Mouse (Mus musculus) hindbrain, embryonic 16.5 days (tissue): ENCODE data around the gene Fga. TPM values are rescaled to one million over a fixed set of nuclear protein-coding genes. Genes with fewer than 3 reads are reported as not detected.

Experiments used
- ATAC-seq: fragments of 200-750 bp; cut with Nextera tagmentation; 2 replicates; pipeline ENCODE4 v1.8.0; 2017; ENCODE audit warnings: moderate TSS enrichment, moderate library complexity
- H3K27ac ChIP-seq: fragments of 300-500 bp; sonication (generic); 2 replicates; pipeline ENCODE4 v1.5.1; 2014; ENCODE audit warnings: low read depth, mild to moderate bottlenecking, control low read depth, low read length, moderate library complexity
- H3K27me3 ChIP-seq: fragments of 300-500 bp; sonication (generic); replicated peaks from 2 replicates; pipeline ENCODE4 v1.6.1; 2014; ENCODE audit warnings: low read length; ENCODE audit not compliant: control insufficient read depth, insufficient read depth
- H3K36me3 ChIP-seq: fragments of 300-500 bp; sonication (generic); 2 replicates; pipeline ENCODE4 v1.6.1; 2014; ENCODE audit warnings: mild to moderate bottlenecking, low read length, moderate library complexity, mixed read lengths; ENCODE audit not compliant: control insufficient read depth, insufficient read depth
- H3K4me1 ChIP-seq: fragments of 300-500 bp; sonication (generic); 2 replicates; pipeline ENCODE4 v1.6.1; 2014; ENCODE audit warnings: low read depth, low read length; ENCODE audit not compliant: control insufficient read depth, insufficient read depth
- H3K4me2 ChIP-seq: fragments of 300-500 bp; sonication (generic); 2 replicates; pipeline ENCODE4 v1.6.1; 2014; ENCODE audit warnings: mild to moderate bottlenecking, low read length, control low read depth, moderate library complexity
- H3K4me3 ChIP-seq: fragments of 300-500 bp; sonication (generic); 2 replicates; pipeline ENCODE4 v1.5.1; 2014; ENCODE audit warnings: mild to moderate bottlenecking, low read length, control low read depth, moderate library complexity
- H3K9ac ChIP-seq: fragments of 300-500 bp; sonication (generic); 2 replicates; pipeline ENCODE4 v1.6.1; 2014; ENCODE audit warnings: low read depth, mild to moderate bottlenecking, control low read depth, low read length, moderate library complexity
- H3K9me3 ChIP-seq: fragments of 300-500 bp; sonication (generic); 2 replicates; pipeline ENCODE4 v1.6.1; 2014; ENCODE audit warnings: mild to moderate bottlenecking, low read length, moderate library complexity; ENCODE audit not compliant: control insufficient read depth
- WGBS: fragments of 180-500 bp; shearing (Covaris S2); extraction: QIAGEN DNeasy Blood & Tissue Kit; methylation state at CpG from one replicate; pipeline ENCODE4 v1.1.7; 2014; 5-methylcytosine and 5-hydroxymethylcytosine counted together
- polyA plus RNA-seq: library from polyadenylated mRNA; unstranded; fragments of >200 nt; fragmentation: Nextera tagmentation; extraction: Ambion mirVana; gene quantifications from 2 replicates; pipeline ENCODE4 v1.2.1, GENCODE M21; 2015

Gene Fga
- polyA plus RNA-seq, 1 experiment from 2014 or later = not detected

DNA sequence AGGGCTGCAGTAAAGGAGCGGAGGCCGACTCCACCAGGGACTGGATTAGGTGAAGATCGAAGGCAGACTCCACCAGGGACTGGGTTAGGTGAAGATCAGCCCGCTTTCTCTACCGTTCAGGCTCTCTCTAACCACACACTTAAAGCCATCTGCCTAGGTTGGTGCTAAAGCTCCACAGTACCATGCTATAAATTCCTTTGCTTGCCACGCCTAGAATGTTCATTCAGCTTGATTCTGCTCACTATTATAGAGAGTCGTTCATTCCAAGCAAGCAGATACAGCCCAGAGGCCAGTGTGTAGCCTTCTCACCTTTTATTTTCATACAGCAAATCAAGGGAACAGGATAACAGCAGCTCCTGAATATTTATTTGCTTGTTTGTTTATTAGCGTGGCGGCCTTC lies 25.9 kb upstream of the Fga start:
- Histone ChIP-seq H3K27ac (no peak overlapping the region), H3K4me2 (no peak overlapping the region), H3K36me3 (no peaks in the 10 kb centered on the region), H3K4me1 (peaks cover 6% of the 10 kb centered on the region), H3K27me3 (no peaks in the 10 kb centered on the region), H3K4me3 (no peak overlapping the region), H3K9me3 (no peaks in the 10 kb centered on the region), H3K9ac (no peak overlapping the region)
- 87% methylated on average over 9 of the region's 9 CpGs for WGBS
- no peak for ATAC-seq

DNA sequence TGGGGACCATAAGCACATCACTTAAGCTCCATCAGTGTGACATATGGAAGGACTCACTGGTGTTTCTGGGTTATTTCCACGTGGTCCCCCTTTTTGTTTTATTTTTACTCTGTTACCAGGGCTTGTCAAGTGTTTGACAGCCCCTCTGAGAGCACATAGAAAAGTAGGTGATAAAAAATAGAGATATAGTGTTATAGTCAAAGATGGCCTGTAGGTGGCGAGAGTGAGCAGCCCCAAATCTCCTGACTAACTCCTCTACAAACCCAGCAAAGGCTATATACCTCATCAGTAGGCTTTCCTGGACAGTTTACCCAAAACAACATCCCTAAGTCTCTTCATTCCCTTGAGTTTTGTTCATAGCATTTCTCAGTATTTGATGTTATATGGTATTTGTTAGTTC lies 23.7 kb upstream of the Fga start:
- Histone ChIP-seq H3K27me3 (no peaks in the 10 kb centered on the region), H3K4me2 (no peak overlapping the region), H3K4me3 (no peak overlapping the region), H3K9me3 (no peaks in the 10 kb centered on the region), H3K4me1 (no peaks in the 10 kb centered on the region), H3K9ac (no peak overlapping the region), H3K27ac (no peak overlapping the region), H3K36me3 (no peaks in the 10 kb centered on the region)
- ATAC-seq = no peak
- 0% methylated on average over 2 of the region's 2 CpGs for WGBS

DNA sequence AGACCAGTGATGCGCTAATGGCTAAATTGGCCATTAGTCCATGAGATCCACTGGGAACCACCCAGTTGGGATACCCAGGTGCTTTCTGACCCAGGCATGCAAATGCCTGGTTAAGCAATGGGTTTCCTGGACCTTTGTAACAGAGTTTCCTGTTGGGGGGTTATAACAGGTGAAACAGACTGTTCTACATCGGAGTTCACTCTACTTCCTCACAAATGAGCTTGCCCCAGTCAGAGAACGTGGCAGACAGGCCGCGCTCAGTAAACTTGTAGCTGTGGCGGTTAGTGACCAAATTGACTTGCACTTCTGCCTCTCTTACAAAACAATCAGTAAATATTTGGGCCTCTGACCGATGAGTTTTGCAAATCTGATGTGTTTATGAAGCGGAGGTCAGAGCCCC lies 22.8 kb upstream of the Fga start:
- no peak overlapping the region for H3K4me3 ChIP-seq
- 94% methylated on average over 8 of the region's 8 CpGs for whole genome bisulfite sequencing
- H3K9ac ChIP-seq = no peak overlapping the region
- no peaks in the 10 kb centered on the region for H3K36me3 ChIP-seq
- H3K4me1 ChIP-seq = no peaks in the 10 kb centered on the region
- no peaks in the 10 kb centered on the region for H3K9me3 ChIP-seq
- no peaks in the 10 kb centered on the region for H3K27me3 ChIP-seq
- no peak overlapping the region for H3K4me2 ChIP-seq
- no peak for ATAC-seq
- H3K27ac ChIP-seq = no peak overlapping the region

DNA sequence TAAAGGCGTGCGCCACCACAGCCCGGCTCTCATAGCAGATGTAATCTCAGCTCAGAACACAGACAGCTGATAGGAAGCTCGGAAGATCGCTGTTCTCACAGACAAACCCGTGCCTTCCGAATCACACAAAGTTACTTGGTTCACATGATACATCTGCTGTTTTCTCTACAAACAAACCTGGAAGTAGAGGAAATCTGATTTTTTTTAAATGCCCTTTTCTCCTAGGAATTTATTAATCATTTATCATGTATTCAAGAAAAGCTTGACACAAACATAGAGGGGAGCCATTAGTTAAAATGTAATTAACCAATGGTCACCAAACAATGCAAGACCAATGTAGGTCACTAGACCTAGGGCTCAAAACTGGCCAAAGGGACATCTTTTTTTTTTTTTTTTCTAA lies 21.1 kb upstream of the Fga start:
- Histone ChIP-seq H3K36me3 (no peaks in the 10 kb centered on the region), H3K4me2 (no peak overlapping the region), H3K9ac (no peak overlapping the region), H3K9me3 (no peaks in the 10 kb centered on the region), H3K27ac (no peak overlapping the region), H3K4me1 (no peaks in the 10 kb centered on the region), H3K4me3 (no peak overlapping the region), H3K27me3 (no peaks in the 10 kb centered on the region)
- no peak for ATAC-seq
- 95% methylated on average over 7 of the region's 7 CpGs for WGBS

DNA sequence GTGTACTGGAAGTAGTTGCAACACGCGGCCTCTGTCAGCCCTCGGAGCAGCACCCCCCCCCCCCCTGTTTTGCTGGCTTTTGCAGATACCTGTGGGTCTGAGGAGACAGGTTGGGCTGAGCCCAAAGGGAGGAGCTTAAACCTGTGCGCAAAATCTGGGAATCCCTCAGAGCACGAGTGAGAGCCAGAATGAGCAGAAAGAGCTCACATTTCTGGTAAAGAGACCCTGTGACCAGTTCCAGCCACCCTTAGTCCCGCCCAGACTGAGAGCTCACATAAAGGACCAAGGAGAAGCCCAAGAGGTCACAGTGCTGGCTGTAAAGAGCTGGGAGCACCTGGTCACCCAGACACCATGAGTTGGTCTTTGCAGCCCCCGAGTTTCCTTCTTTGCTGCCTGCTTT lies 18.3 kb upstream of the Fga start, which contains the start of gene Fgg:
Gene Fgg, plus strand, starts transcription at position 168 of the 400 bp plus-strand sequence.
- Histone ChIP-seq H3K4me3 (no peak within 1 kb of the TSS), H3K9ac (no peak within 1 kb of the TSS), H3K4me2 (no peak within 1 kb of the TSS), H3K27me3 (no peaks in the 10 kb centered on the region), H3K27ac (no peak within 1 kb of the TSS), H3K9me3 (no peaks in the 10 kb centered on the region), H3K4me1 (no peaks in the 10 kb centered on the region), H3K36me3 (no peaks in the 10 kb centered on the region)
- 57% methylated on average over 7 of the region's 7 CpGs for WGBS
- no peak for ATAC-seq

DNA sequence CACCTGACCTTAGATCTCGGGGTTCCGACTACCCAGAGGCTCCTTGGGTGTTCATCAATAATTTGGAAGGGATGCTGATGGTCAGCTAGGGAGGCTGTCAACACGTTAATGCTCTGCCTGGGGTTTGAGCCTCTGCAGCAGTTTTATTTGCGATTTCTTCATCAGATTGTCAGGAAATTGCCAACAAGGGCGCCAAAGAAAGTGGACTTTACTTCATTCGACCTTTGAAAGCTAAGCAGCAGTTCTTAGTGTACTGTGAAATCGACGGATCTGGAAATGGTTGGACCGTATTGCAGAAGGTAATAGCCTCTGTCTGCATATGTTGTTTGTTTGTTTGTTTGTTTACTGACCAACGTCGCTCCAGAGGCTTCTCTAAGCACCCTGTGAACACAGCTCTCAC lies 15.6 kb upstream of the Fga start:
- ATAC-seq = no peak
- 85% methylated on average over 11 of the region's 11 CpGs for WGBS
- H3K27ac ChIP-seq = no peak overlapping the region

DNA sequence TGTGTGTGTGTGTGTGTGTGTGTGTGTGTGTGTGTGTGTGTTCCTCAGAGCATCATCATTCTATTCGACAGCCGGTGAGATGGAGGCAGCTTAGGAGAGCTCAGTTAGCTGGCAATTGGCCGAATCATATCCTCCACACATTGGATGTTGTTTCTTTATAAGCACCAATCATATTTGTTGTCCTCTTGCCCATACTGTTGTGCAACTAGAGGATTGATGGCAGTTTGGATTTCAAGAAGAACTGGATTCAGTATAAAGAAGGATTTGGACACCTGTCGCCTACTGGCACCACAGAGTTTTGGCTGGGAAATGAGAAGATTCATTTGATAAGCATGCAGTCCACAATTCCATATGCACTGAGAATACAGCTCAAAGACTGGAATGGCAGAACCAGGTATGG lies 14.7 kb upstream of the Fga start:
- H3K4me1 ChIP-seq = no peaks in the 10 kb centered on the region
- H3K27ac ChIP-seq = no peak overlapping the region
- H3K27me3 ChIP-seq = no peaks in the 10 kb centered on the region
- H3K9me3 ChIP-seq = no peaks in the 10 kb centered on the region
- no peak overlapping the region for H3K4me2 ChIP-seq
- no peak overlapping the region for H3K9ac ChIP-seq
- no peak overlapping the region for H3K4me3 ChIP-seq
- whole genome bisulfite sequencing = 83% methylated on average over 4 of the region's 4 CpGs
- no peaks in the 10 kb centered on the region for H3K36me3 ChIP-seq
- no peak for ATAC-seq

More for the DNA sequence above, 15.6 kb upstream of the Fga start:
- no peaks in the 10 kb centered on the region for H3K9me3 ChIP-seq
- no peaks in the 10 kb centered on the region for H3K4me1 ChIP-seq
- H3K36me3 ChIP-seq = no peaks in the 10 kb centered on the region
- H3K4me2 ChIP-seq = no peak overlapping the region
- H3K4me3 ChIP-seq = no peak overlapping the region
- no peak overlapping the region for H3K9ac ChIP-seq
- no peaks in the 10 kb centered on the region for H3K27me3 ChIP-seq

DNA sequence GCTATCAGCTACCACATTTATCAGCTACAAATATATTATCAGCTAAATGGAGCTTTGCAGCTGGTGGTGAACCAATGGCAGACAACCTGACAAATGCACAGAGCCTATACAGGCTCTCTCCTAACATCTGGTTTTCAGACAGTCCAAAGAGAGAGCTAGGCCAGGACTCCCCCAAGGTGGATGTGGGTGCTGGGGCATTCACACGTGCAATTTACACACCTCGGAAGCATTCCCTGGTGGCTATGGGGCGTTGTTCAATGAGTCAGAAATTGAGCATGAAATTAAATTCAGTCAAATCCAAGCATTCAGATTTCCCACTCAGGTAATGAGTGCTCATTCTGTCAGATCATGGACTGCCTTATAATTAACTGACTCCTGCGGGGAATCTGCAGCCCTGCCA lies 14.3 kb upstream of the Fga start:
- Histone ChIP-seq H3K9me3 (no peaks in the 10 kb centered on the region), H3K4me3 (no peak overlapping the region), H3K27ac (no peak overlapping the region), H3K9ac (no peak overlapping the region), H3K27me3 (no peaks in the 10 kb centered on the region), H3K36me3 (no peaks in the 10 kb centered on the region), H3K4me2 (no peak overlapping the region), H3K4me1 (no peaks in the 10 kb centered on the region)
- 32% methylated on average over 4 of the region's 4 CpGs for WGBS
- 0 out of 2 replicates have a peak, but pooled peaks have one; percentile 27 for ATAC-seq

DNA sequence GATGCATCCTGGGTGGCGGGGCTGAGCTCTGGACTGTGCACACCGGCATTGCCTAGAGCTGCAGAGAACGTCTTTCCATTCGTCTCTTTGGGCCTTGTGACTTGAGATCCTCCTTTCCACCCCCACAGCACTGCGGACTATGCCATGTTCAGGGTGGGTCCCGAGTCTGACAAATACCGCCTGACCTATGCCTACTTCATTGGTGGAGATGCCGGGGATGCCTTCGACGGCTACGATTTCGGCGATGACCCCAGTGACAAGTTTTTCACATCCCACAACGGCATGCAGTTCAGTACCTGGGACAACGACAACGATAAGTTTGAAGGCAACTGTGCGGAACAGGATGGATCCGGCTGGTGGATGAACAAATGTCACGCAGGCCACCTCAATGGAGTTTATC lies 13.2 kb upstream of the Fga start:
- WGBS = 93% methylated on average over 19 of the region's 19 CpGs
- H3K4me3 ChIP-seq = no peak overlapping the region
- no peaks in the 10 kb centered on the region for H3K9me3 ChIP-seq
- no peak for ATAC-seq
- H3K27ac ChIP-seq = no peak overlapping the region
- H3K4me2 ChIP-seq = no peak overlapping the region
- no peaks in the 10 kb centered on the region for H3K36me3 ChIP-seq
- H3K27me3 ChIP-seq = no peaks in the 10 kb centered on the region
- H3K4me1 ChIP-seq = no peaks in the 10 kb centered on the region
- no peak overlapping the region for H3K9ac ChIP-seq

DNA sequence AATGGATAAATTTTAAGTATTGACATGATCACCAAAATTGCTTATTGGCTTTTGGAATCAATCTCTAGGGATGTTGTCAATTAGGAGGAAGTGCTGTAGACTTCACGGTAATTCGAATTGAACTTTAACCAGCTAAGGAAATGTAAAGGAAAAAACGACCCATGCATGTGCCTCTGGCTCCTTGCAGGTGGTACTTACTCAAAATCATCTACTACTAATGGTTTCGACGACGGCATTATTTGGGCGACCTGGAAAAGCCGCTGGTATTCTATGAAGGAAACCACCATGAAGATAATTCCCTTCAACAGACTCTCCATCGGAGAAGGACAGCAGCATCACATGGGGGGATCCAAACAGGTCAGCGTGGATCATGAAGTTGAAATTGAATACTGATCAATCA lies 11.9 kb upstream of the Fga start:
- Histone ChIP-seq H3K4me2 (no peak overlapping the region), H3K27me3 (no peaks in the 10 kb centered on the region), H3K4me3 (no peak overlapping the region), H3K9me3 (no peaks in the 10 kb centered on the region), H3K36me3 (no peaks in the 10 kb centered on the region), H3K9ac (no peak overlapping the region), H3K4me1 (no peaks in the 10 kb centered on the region), H3K27ac (no peak overlapping the region)
- WGBS = 88% methylated on average over 10 of the region's 10 CpGs
- ATAC-seq = no peak
